Mouse (Mus musculus) gastrocnemius, postnatal 25 days (tissue): ENCODE measurements around the gene Qtrt1. TPM values are rescaled to one million over a fixed set of nuclear protein-coding genes. Genes with fewer than 3 reads are reported as not detected.

ENCODE experiments used
- DNase-seq: peaks from one replicate; pipeline ENCODE4 v3.0.0; 2022
- total RNA-seq, 2 experiments: library from RNA; stranded (reverse); gene quantifications; 1 replicate in 1 of 2; 2 replicates in 1 of 2; pipeline ENCODE4 v1.2.3; 2021

The Qtrt1 gene
- total RNA-seq, 2 experiments from 2014 or later = 5.3 to 7.7 TPM

DNA sequence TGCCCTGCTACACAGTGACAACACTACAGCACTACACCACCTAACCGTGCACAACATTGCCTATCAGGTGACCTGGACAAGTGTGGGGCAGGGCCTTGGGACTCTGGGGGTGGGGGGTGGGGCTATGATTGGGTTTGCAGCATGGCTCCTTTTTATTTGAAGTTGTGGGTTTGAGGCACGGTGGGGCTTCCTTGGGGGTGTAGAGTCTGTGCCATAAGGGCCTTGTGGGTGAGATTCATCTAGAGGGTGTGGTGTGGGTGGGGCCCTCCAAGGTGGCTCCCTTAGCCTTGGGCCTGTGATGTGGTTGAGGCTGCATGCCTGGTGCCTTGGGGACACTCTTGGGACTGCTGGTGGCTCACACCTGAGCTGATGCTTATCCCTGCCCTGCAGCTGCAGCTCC is 8.0 kb downstream of the Qtrt1 start:
- no peak for DNase-seq

DNA sequence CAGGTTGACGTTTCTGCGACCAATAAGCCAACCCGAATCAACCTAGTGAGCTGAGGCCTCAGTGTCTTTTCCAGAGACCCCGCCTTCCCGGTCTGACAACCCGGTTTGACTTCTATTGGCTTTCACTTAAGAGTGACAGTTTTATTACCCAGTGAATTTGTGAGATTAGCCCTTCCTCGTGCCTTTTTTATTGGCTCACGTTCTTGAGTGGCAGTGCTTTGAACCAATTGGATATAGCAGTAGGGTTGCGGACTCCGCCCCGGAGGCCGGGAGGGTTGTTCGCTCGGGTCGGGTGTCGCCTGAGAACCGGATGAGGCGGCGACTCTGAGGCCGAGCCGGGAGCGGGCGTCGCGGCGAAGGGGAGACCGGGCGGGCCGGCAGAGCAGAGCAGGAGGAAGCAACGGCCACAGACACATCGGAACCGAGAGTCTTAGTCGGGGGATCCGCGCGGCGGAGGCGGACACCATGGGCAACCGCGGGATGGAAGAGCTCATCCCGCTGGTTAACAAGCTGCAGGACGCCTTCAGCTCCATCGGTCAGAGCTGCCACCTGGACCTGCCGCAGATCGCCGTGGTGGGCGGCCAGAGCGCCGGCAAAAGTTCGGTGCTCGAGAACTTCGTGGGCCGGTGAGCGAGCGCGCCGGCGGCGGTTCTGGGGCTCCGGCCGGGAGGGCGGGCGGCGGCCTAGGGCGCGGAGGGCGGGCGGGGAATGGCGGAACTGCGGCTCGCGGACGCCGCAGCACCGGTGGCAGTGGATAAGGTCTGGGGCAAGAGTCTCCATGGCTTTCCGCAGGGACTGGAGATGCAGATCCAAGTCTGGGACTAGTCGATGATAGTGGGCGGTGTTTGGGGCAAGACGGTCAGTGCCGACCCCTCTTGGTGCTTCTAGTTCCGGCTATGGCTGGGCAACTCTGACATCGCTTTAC is 13.3 kb downstream of the Qtrt1 start, which contains the start of gene Dnm2:
Gene Dnm2 (plus strand): TSS at position 278 of the 925 bp plus-strand sequence.
- peak; percentile 98 for DNase-seq

DNA sequence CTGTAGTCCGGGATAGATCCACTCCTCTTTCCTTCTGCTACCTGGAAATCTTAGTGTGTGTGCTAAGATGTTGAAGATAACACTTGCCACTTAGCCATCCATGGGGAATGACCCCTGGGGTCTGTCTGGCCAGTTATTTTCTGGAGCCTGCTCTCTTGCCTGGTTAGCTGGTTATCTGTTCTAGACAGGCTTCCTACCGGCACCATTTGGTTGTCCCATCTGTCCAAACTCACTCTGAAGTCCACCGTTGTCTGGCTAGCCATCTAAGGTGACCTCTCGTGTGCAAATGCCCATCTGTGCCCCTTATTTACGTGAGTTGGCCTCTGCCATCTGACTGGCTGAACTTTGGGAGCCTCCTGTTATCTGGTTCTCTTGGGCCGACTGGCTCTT is 13.9 kb downstream of the Qtrt1 start:
- DNase-seq = no peak

DNA sequence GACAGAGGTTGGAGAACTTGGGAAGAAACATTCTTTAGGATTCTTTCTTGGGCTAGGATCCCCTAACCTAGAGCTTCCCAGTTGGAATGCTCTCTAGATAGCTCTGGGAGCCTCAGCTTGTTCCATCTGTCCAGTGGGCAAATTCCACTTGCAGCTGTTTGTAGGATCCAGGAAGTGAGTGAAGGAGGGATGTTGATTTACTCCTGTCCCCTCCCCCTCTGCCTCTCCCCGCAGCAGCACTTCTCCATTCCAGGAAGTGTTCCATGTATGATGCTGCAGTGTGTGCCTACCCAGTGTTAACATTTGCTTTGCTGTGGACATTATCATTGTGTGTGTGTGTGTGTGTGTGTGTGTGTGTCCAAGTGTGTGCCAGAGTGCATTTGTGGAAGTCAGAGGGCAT is 14.4 kb downstream of the Qtrt1 start:
- DNase-seq = no peak

DNA sequence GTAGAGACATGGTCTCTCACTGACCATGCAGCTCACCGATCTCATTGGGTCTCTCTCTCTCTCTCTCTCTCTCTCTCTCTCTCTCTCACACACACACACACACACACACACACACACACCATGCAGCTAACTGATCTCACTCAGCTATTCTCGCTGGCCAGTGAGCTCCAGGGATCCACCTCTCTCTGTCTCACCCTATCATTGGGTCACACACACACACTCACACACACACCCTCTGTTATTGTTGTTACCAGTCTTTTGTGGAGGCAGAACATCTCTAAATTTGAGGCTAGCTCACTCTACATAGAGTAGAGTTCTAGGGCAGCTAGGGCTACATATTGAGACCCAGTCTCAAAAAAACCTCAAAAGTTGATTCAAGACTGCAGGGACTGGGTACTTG is 14.9 kb downstream of the Qtrt1 start:
- DNase-seq = no peak

DNA sequence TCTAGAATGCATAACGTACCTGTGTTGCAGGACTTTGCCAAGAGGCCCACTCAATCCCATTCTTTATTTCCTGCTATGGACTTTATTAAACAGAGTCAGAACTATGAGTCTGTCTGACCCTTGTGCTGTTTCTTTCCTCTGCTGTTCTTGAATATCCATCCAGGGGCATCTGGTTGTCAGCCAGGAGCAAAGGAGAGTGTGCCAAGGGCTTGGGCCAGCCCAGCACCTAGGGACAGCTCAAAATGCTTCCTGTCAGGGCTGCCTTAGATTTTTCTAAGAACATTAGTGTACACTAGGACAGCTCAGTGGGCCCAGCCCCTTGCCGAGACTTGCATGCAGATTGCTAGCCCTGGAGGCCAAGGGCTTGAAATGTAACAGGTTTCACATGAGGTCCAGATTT is 16.1 kb downstream of the Qtrt1 start:
- peak; percentile 73 for DNase-seq

DNA sequence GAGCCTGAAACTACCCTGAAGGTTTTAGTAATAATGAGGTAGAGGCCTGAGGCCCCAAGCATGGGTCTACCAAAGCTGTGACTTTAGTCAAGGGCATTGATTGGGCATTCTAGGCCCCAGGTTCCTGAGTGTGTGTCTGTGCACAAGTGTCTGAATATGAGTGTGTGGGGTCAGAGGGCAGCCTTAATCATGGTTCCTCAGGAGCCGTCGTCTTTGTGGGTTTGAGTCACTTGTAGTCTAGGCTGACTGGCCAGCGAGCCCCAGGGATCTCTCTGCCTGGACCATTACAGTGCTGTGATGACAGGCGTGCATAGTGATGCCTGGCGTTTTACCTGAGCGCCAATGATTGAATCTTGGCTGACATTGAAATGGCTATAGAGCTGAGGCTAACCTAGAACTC is 16.5 kb downstream of the Qtrt1 start:
- DNase-seq = no peak

DNA sequence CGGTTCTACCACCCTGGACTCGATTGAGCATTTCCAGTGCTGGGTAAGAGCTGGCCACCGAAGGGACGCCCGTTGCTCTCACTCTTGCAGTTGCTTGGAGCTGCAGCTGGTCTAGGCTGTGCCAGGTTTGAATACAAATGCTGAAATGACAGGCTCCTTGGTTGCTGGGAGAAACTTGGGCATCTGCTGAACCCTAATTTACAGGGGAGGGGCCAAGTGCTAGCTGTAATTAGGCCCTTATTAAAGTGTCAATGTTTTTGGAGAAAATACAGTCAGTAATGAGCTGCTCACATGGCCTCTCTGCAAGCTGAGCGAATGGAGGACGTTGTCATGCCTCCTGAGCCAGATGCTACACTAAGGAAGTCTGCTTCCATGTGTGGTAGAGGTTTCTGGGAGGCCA is 19.1 kb downstream of the Qtrt1 start:
- DNase-seq = no peak

DNA sequence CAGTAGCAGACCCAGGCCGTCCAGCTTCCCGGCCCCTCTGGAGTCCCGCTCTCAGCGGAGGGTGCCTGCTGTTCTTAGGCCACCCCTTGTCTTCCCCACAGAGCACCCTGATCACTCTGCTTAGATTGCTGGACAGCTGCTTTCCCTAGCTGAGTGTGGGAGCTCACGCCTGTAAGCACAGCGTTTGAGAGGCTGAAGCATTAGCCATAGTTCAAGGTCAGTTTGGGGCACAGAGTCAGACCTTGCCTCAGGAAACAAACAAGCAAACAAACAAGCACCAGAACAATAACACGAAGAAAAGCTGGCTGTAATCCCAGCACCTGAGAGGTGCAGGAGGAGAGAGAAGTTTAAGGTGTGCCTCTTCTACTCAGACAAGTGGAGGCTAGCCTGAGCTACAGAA is 20.4 kb downstream of the Qtrt1 start:
- DNase-seq = no peak

DNA sequence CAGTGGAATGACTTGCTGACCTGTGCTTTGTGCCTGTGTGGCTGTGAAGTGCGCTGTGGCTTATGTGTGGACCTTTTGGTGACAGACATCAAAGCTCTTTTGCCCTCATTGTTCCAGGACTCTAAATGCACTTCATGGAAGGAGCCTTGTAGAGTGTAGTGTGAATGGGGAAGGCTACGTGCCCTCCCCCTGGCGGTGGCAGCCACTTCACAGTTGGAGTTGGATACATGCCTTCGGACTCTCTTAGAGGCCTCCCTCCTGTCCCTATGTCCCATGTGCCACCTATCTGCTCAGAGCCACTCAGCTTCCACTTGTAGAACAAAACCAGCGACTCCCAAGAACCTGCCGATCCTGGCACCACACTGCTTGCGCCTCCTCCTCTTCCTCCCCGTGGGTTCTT is 22.1 kb downstream of the Qtrt1 start:
- DNase-seq = no peak

DNA sequence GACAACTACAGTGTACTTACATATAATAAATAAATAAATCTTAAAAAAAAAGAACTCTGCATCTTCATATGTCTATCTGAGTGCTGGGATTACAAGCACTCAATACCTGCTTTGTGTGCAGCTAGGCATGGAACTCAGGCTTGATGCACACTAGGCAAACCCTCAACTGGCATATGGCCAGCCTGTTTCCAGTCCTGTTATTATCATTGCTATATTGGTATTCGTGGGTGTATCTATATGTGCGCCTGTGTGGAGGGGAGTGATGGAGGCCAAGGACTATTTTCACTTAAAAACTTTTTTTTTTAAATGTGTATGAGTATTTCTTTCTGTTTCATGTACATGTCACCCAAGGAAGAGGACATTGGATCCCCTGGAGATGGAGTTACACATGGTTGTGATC is 22.8 kb downstream of the Qtrt1 start:
- no peak for DNase-seq

DNA sequence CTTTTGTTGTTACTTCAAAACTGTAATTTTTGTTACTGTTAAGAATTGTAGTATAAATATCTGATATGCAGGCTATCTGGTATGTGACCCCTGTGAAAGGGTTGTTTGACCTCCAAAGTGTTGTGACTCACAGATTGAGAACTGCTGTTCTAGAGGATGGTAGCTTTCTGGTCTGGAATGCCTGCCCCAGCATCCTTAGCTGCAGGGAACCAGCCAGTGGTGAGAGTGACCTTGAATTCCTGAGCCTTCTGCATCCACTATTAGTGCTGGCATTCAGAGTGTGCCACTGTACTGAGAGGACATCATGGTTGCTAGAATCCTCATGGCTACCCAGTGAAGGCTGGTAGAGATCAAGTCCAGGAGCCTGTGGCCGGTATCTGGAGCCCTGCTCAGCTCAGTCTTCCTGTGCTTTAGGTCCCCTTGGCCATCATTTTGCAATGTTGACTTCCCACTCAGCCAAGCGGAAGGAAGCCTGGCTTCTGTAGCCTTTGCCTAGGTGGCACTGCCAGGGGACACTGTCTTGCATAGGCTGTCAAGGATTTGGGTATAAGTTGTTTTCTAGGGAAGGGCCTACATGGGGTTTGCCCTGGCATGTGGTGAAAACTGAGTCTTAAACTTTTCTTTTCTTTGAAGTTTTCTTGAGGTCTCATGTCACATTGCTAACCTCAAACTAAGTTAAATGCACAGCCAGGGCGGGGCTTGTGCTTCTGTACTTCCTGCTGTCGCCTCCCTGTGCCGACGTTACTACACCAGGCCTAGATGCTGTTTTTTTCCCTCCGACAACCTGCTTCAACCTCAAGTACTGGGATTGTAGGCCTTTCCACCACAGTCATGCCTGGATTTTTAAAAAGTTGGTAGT is 24.4 kb downstream of the Qtrt1 start:
- DNase-seq = no peak

DNA sequence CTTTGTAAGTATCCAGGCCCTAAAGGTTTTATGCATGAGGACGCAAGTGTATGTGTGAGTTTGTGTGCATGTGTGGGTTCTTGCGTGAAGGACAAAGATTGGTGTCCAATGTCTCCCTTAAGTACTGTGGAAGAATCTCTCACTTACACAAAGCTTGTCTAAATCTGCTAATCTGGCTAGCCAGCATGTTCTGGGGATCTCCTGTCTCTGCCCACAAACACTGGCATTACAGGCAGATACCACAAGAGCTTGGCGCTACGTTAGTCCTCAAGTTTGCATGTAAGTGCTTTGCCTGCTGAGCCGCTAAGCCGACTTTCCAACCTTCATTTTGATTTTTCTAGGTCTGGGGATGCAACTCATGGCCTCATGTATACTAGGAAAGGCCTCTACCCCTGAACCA is 25.9 kb downstream of the Qtrt1 start:
- DNase-seq = no peak

DNA sequence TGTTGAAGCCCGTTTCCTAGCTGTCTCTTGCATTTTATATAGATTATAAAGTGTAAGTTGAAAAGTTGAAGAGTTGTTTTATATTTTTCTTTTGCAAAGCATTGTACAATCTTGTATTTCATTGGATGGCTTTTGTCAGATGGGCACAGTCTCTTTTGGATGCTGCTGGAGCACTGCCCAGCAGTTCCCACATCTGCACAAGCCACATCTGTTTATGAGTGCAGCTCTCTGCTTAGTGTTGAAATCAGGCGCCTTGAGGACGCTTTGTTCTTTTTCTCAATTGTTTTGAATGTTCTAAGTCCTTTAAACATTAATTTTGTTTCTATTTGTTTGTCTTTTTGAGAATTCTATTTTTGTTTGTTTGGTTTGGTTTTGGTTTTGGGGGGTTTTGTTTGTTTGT is 26.6 kb downstream of the Qtrt1 start:
- DNase-seq = peak; percentile 62

DNA sequence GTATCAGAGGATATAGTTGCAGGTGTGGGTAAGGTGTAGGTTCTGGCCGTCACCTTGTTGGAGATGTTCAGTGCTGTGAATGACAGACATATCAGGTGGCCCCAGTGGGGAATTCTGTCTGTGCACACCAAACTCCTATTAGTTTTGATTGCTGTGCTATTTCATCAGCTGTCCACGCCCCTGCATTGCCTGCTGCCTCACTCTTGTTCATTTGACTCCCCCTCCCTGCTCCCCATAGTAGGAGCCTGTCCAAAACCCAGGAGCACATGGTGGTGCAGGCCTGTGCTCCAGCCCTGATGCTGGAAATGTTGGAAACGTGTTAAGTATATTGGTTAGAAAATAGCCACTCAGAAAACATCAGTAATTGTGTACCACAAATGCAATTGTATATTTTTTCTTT is 27.8 kb downstream of the Qtrt1 start:
- no peak for DNase-seq

DNA sequence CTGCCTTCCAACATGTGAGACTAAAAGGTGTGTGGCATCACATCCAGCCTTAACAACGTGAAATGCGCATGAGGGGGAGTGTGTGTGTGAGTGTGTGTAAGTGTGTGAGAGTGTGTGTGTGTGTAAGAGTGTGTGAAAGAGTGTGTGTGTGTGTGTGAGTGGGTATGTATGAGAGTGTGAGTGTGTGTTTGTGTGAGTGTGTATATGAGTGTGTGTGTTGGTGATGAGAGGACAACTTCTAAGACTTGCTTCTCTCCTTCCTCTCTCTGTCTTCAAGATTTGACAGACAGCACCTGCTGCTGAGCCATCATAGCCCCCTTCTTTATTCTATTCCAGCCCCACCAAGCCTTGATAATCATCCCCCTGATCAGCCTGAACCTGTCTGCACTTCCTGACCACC is 28.3 kb downstream of the Qtrt1 start:
- no peak for DNase-seq

DNA sequence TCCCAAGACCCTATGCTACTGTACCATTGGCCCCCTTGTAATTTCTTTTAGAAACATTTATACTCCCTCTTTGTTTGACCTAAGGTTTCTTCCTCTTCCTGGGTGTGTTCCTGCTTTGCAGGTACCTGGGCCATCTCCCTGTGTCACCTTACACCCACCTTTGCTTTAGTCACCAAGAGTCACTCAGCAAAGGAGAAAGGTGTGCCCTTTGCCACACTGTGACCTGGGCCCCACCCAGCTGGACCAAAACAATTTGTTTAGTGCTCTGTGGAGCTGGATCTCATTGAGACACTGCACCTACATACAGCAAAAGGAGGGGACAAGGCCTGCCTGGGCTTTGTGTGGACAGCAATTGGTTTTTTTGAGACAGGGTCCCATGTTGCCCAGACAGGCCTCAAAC is 28.8 kb downstream of the Qtrt1 start:
- no peak for DNase-seq

DNA sequence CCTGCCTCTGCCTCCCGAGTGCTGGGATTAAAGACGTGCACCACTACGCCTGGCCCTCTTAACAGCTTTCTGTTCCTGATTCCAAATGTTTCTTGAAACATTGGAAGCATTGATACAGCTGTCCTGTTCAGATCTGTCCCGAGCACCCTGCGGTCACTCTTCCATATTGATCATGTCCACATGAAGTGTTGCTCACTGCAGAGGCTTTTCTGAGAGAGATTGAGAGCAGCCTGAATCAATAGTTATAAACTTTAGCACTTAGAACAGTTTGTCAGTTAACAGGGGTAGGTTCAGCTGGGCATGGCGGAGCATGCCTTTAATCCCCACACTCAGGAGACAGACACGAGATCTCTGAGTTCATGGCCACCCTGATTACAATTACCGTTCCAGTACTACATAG is 32.2 kb downstream of the Qtrt1 start:
- DNase-seq = no peak

DNA sequence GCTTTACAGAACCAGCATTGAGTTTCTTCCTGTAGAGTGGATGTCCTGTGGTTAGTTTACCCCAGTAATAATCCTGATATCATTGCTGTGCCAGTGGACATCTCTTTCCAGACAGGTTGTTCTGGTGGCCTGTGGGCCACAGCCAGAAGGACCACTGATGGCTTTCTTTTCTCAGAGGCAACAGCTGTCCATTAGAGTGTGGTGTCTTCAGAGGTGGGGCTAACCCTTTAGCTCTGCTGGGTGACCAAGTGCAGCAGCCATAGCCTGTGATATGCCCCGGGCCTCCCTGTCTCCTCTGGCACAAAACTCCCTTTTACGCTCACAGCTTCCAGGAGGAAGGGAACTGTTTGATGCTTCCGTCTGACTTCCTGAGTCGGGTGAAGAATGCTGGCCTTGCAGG is 32.9 kb downstream of the Qtrt1 start:
- no peak for DNase-seq

DNA sequence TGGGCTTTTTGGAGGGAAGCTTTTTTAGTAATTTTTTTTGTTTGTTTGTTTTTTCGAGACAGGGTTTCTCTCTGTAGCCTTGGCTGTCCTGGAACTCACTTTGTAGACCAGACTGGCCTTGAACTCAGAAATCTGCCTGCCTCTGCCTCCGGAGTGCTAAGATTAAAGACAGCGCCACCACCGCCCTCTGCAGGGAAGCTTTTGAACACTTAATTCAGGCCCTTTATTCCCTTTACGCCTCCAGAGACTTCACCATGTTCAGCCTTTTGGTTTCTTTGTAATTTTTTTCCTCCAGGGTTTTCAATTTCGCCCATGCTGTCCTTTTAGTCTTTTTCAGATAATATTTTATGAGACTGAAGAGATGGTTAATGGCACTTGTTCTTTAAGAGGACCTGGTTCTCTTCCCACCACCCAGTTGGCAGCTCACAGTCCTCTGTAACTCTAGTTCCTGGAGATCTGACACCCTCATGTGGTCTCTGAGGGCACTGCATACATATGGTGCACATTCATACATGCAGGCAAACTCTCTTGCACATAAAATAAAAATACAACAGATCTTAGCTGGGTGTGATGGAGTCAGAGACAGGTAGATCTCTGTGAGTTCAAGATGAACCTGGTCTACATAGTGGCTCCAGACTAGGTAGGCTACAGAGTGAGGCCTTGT is 33.6 kb downstream of the Qtrt1 start:
- DNase-seq = no peak

DNA sequence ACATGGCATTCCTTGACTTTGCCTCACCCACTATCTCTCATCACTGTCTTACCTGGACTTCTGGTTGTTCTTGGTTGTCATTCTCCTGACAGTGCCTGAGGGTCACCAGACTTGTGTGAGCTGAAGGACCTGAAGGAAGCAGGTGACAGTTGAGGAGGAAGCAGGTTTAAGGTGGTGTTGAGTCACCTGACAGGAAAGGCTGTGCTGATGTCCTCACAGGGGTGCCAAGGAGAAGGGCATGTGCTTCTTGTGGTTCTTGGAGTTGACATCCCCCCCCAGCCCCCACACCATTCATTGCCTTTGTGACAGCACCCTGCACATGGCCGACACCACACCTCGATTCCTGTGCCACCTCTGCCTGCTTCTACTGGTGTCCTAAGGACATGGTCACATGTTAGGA is 36.1 kb downstream of the Qtrt1 start:
- no peak for DNase-seq

DNA sequence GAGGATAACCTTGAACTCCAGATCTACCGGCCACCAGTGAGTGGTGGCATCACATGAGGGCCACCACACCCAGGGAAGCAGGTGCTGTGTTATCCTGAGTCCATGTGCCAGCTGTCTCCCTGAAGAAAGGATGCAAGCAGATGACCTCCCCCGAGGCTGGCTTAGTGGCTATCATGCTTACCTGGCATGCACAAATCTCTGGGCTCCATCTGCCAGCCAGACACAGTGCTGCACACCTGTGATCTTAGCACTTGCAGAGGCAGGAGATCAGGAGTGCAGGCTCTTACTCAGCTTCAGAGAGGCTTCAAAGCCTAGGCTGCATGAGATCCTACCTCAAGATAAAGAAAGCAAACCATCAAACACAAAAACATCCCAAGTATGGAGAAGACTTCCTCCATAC is 38.1 kb downstream of the Qtrt1 start:
- DNase-seq = no peak

DNA sequence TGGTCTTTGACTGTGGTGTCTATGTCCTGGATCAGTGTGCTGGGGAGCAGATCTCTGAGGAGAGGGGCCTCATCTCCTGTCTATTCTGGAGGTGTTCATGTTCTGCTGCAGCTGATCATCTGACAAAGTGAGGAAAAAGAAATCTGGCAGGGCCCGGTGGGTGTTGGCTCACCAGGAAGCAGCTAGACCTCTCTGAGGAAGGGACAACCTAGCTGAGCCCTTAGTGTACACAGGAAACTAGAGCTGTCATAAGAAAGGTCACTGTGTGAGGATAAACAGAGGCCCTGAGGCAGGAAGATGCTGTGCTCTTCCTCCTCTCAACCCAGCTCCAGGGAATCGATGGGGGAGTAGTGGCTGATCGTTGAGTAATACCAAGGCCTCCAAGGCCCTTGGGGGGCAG is 38.6 kb downstream of the Qtrt1 start:
- DNase-seq = no peak
